In the genomic region with DNA sequence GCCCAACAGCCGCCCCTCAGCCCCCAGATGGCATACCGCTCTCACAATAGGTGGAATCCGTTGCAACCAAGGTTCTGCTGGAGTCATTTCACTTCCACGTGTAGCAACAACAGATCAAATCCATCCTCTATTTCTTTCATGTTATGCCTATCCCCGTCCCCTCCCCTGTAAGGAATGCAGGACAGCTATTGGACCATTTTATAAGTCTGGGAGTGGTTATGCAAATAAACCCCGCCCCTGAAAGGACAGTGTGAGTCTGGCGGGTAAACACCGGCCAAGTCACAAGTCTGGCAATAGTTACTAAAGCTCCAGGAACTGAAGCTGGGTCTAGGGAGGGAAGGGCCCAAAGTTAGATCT, we compare ENCODE assay signal across 8 mouse cellular contexts. TPM values are rescaled to one million over a fixed set of nuclear protein-coding genes. Genes with fewer than 3 reads are reported as not detected.
DNase-seq lines count a peak whose midpoint lies in the region; ATAC-seq lines count a peak whose summit lies in the region.

Gene Eda2r, minus strand, starts transcription at position 152 of the 357 bp plus-strand sequence.

- WGBS in heart, embryonic 13.5 days = 12% methylated on average over 8 of the region's 8 CpGs
- WGBS in kidney, embryonic 16.5 days = 29% methylated on average over 8 of the region's 8 CpGs
- WGBS in stomach, embryonic 15.5 days = 21% methylated on average over 8 of the region's 8 CpGs

- H3K27ac ChIP-seq in heart, embryonic 13.5 days (replicated peaks) = peak within 1 kb of the TSS; percentile 36; the same call in 1 of the 2 replicates
- no peak within 1 kb of the TSS for H3K27ac ChIP-seq in kidney, embryonic 16.5 days (ENCODE audit: low read length)
- H3K27ac ChIP-seq in stomach, embryonic 15.5 days = no peak within 1 kb of the TSS

- H3K9ac ChIP-seq in heart, embryonic 13.5 days = no peak within 1 kb of the TSS
- H3K9ac ChIP-seq in kidney, embryonic 16.5 days (replicated peaks; ENCODE audit: low read length) = no peak within 1 kb of the TSS
- no peak within 1 kb of the TSS for H3K9ac ChIP-seq in stomach, embryonic 15.5 days

- H3K4me3 ChIP-seq in heart, embryonic 13.5 days = peak within 1 kb of the TSS; percentile 33
- peak within 1 kb of the TSS; percentile 24 for H3K4me3 ChIP-seq in kidney, embryonic 16.5 days (ENCODE audit: low read length)
- peak within 1 kb of the TSS; percentile 9; the same call in 1 of the 2 replicates for H3K4me3 ChIP-seq in stomach, embryonic 15.5 days (replicated peaks)

- no peaks in the 10 kb centered on the region for H3K4me1 ChIP-seq in heart, embryonic 13.5 days
- H3K4me1 ChIP-seq in kidney, embryonic 16.5 days (ENCODE audit: insufficient read depth, low read length) = no peaks in the 10 kb centered on the region
- no peaks in the 10 kb centered on the region for H3K4me1 ChIP-seq in stomach, embryonic 15.5 days

- no peaks in the 10 kb centered on the region for H3K27me3 ChIP-seq in heart, embryonic 13.5 days (replicated peaks)
- no peaks in the 10 kb centered on the region for H3K27me3 ChIP-seq in kidney, embryonic 16.5 days (ENCODE audit: insufficient read depth, low read length)
- H3K27me3 ChIP-seq in stomach, embryonic 15.5 days (replicated peaks) = no peaks in the 10 kb centered on the region

- peak within 1 kb of the TSS; percentile 61 for H3K4me2 ChIP-seq in heart, embryonic 13.5 days
- H3K4me2 ChIP-seq in kidney, embryonic 16.5 days (replicated peaks; ENCODE audit: low read depth, low read length) = peak within 1 kb of the TSS; percentile 47
- peak within 1 kb of the TSS; percentile 35 for H3K4me2 ChIP-seq in stomach, embryonic 15.5 days

- no peaks in the 10 kb centered on the region for H3K36me3 ChIP-seq in heart, embryonic 13.5 days
- H3K36me3 ChIP-seq in kidney, embryonic 16.5 days (ENCODE audit: insufficient read depth, low read length) = no peaks in the 10 kb centered on the region
- H3K36me3 ChIP-seq in stomach, embryonic 15.5 days = no peaks in the 10 kb centered on the region

- peak; percentile 62 for DNase-seq in 3134 (ENCODE audit: extremely low read depth, insufficient read length, low spot score)
- peak; percentile 91 for DNase-seq in ZHBTc4 (ENCODE audit: low read depth, low spot score)
- peak; percentile 39 for DNase-seq in lung, postnatal 25 days (ENCODE audit: low spot score)
- DNase-seq in right cerebral cortex, postnatal 25 days = no peak

- ATAC-seq in erythroid progenitor cell, adult 5-6 weeks (replicated peaks; ENCODE audit: low FRiP score, poor library complexity, severe bottlenecking) = peak; percentile 52; the same call in 1 of the 2 replicates
- ATAC-seq in heart, embryonic 13.5 days (ENCODE audit: extremely low read depth, insufficient number of reproducible peaks, low FRiP score, low TSS enrichment) = peak; percentile 54; the same call in 1 of the 2 replicates
- ATAC-seq in kidney, embryonic 16.5 days (ENCODE audit: low FRiP score, low TSS enrichment) = peak; percentile 100
- peak; percentile 95 for ATAC-seq in stomach, embryonic 15.5 days (ENCODE audit: insufficient read depth, low FRiP score, low read depth)

- H3K9me3 ChIP-seq in heart, embryonic 13.5 days = no peaks in the 10 kb centered on the region
- no peaks in the 10 kb centered on the region for H3K9me3 ChIP-seq in kidney, embryonic 16.5 days (ENCODE audit: low read length)
- no peaks in the 10 kb centered on the region for H3K9me3 ChIP-seq in stomach, embryonic 15.5 days

RNA-seq across cellular contexts. Expression of gene Eda2r, which starts in this region (rescaled TPM):
- total RNA-seq in erythroid progenitor cell, adult 5-6 weeks (2015; ENCODE audit: low replicate concordance) = 0.84 TPM in 1 of 2 replicates, not detected in the other
- not detected in 2 replicates for total RNA-seq in erythroid progenitor cell, adult 5-6 weeks (2017; ENCODE audit: low replicate concordance)
- 1.8 and 2.0 TPM in 2 replicates for polyA plus RNA-seq in heart, embryonic 13.5 days (2015; fragmentation: Nextera tagmentation; extraction: Ambion mirVana)
- 0.90 and 1.5 TPM in 2 replicates for polyA plus RNA-seq in kidney, embryonic 16.5 days (2015; fragmentation: Nextera tagmentation; extraction: Ambion mirVana)
- polyA plus RNA-seq in stomach, embryonic 15.5 days (2015; fragmentation: Nextera tagmentation; extraction: Ambion mirVana) = 1.3 and 1.9 TPM in 2 replicates

Comparison
In these comparisons a context has a peak if more than half of its experiments do, and no peak if none do; other contexts are left out.
1. Peak in ATAC-seq in erythroid progenitor cell, adult 5-6 weeks; RNA of the gene not detected or under 1 TPM.